Mouse (Mus musculus): ENCODE data around the gene Eomes. TPM values are rescaled to one million over a fixed set of nuclear protein-coding genes. Genes with fewer than 3 reads are reported as not detected.

The Eomes gene
- polyA plus RNA-seq, 1 experiment = not detected

DNA sequence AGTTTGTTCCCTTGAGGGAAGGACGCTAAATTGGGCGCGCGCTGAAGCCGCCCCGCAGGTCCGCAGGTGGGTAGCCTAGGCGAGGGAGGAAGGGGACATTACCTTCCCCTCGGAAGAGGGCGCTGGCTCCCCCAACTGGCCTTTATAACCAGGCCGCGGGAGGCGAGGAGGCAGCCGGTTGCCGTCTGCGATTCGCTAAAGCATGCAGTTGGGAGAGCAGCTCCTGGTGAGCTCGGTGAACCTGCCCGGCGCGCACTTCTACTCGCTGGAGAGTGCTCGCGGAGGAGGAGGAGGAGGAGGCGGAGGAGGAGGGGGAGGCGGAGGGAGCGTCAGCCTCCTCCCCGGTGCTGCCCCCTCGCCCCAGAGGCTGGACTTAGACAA is 436 bp downstream of the Eomes start:
- H3K4me3 ChIP-seq (ENCODE audit: low read depth, low read length) = peak overlapping the region; percentile 55
- H3K27me3 ChIP-seq (ENCODE audit: control insufficient read depth, insufficient read depth, low read length) = peaks cover 63% of the 10 kb centered on the region
- no peak overlapping the region for H3K27ac ChIP-seq (ENCODE audit: insufficient read depth, low read depth, low read length)
- WGBS = 0% methylated on average over 24 of the region's 29 CpGs
- TF ChIP-seq CTCF (IDR thresholded peaks at IDR 0.05; ENCODE audit: extremely low read depth, insufficient read length, insufficient replicate concordance, low read depth, low read length) (no peak), POLR2A (IDR thresholded peaks at IDR 0.05; ENCODE audit: low read depth, low read length) (no peak)
- no peaks in the 10 kb centered on the region for H3K36me3 ChIP-seq (ENCODE audit: control insufficient read depth, insufficient read depth, low read length)
- H3K4me1 ChIP-seq (ENCODE audit: control insufficient read depth, insufficient read depth, insufficient read length, low read length) = peaks cover 10% of the 10 kb centered on the region

DNA sequence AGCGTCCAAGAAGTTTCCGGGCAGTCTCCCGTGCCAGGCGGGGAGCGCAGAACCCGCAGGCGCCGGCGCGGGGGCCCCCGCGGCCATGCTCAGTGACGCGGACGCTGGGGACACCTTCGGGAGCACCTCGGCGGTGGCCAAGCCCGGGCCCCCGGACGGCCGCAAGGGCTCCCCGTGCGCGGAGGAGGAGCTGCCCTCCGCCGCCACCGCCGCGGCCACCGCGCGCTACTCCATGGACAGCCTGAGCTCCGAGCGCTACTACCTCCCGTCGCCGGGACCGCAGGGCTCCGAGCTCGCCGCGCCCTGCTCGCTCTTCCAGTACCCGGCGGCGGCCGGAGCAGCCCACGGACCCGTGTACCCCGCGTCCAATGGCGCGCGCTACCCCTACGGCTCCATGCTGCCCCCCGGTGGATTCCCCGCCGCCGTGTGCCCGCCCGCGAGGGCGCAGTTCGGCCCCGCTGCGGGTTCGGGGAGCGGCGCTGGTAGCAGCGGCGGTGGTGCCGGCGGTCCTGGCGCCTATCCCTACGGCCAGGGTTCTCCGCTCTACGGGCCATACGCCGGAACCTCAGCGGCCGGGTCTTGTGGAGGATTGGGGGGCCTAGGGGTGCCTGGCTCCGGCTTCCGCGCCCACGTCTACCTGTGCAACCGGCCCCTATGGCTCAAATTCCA is 961 bp downstream of the Eomes start:
- 1% methylated on average over 86 of the region's 87 CpGs for WGBS
- no peaks in the 10 kb centered on the region for H3K36me3 ChIP-seq (ENCODE audit: control insufficient read depth, insufficient read depth, low read length)
- H3K27ac ChIP-seq (ENCODE audit: insufficient read depth, low read depth, low read length) = no peak overlapping the region
- peaks cover 63% of the 10 kb centered on the region for H3K27me3 ChIP-seq (ENCODE audit: control insufficient read depth, insufficient read depth, low read length)
- peaks cover 10% of the 10 kb centered on the region for H3K4me1 ChIP-seq (ENCODE audit: control insufficient read depth, insufficient read depth, insufficient read length, low read length)
- H3K4me3 ChIP-seq (ENCODE audit: low read depth, low read length) = peak overlapping the region; percentile 55
- TF ChIP-seq CTCF (IDR thresholded peaks at IDR 0.05; ENCODE audit: extremely low read depth, insufficient read length, insufficient replicate concordance, low read depth, low read length) = no peak
- TF ChIP-seq POLR2A (IDR thresholded peaks at IDR 0.05; ENCODE audit: low read depth, low read length) = no peak

DNA sequence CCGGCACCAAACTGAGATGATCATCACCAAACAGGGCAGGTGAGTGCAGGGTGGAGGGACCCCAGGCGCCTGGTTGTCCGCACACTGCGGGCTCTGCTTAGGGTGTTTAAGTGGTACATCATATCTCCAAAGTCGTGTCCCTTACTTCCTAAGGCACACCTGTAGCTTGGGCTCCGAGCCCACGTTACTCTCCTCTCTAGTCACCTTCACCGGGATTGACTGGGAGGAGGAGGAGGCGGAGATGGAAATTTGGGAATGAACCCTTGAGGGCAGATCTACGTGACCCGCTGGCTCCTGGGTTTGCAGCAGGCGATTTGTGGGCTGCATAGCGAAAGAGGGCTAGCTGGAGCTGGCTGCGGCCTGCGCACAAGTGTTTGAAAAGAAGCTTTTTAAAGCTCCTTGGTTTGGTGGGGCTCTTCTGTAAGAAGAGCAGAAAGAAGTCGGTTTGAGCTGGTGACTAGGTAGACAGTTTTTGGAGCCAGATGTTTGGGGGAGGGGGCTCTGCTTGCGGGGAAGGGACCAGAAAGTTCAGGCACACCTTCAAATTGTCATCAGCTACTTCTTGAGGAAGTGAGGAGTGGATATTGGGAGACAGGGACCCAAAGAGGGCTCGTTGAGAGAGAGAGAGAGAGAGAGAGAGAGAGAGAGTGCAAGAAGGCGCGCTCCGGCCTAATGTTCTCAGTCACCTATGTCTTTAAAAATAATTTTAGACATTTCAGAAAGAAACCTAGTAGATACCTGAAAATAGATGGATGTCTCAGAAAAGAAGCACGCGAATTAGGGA is 1.7 kb downstream of the Eomes start:
- WGBS = 25% methylated on average over 23 of the region's 23 CpGs
- H3K4me3 ChIP-seq (ENCODE audit: low read depth, low read length) = no peak overlapping the region
- H3K27ac ChIP-seq (ENCODE audit: insufficient read depth, low read depth, low read length) = no peak overlapping the region

DNA sequence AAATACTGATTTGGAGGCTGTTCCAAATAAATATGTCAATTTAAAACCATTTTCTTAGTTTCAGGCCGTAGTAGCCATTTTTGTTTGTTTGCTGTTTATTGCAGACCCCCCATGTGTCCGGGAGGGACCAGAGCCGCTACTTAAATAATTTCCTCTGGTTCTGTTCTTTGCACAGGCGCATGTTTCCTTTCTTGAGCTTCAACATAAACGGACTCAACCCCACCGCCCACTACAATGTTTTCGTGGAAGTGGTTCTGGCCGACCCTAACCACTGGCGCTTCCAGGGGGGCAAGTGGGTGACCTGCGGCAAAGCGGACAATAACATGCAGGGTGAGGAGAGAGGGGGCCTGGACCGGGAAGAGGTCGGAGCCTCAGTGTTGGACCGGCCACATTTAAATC is 2.3 kb downstream of the Eomes start:
- H3K27me3 ChIP-seq (ENCODE audit: control insufficient read depth, insufficient read depth, low read length) = peaks cover 58% of the 10 kb centered on the region
- TF ChIP-seq CTCF (IDR thresholded peaks at IDR 0.05; ENCODE audit: extremely low read depth, insufficient read length, insufficient replicate concordance, low read depth, low read length) (no peak), POLR2A (IDR thresholded peaks at IDR 0.05; ENCODE audit: low read depth, low read length) (no peak)
- no peaks in the 10 kb centered on the region for H3K36me3 ChIP-seq (ENCODE audit: control insufficient read depth, insufficient read depth, low read length)
- H3K4me3 ChIP-seq (ENCODE audit: low read depth, low read length) = no peak overlapping the region
- WGBS = 23% methylated on average over 14 of the region's 14 CpGs
- peaks cover 10% of the 10 kb centered on the region for H3K4me1 ChIP-seq (ENCODE audit: control insufficient read depth, insufficient read depth, insufficient read length, low read length)
- no peak overlapping the region for H3K27ac ChIP-seq (ENCODE audit: insufficient read depth, low read depth, low read length)

More for the DNA sequence above, 1.7 kb downstream of the Eomes start:
- H3K36me3 ChIP-seq (ENCODE audit: control insufficient read depth, insufficient read depth, low read length) = no peaks in the 10 kb centered on the region
- TF ChIP-seq CTCF (IDR thresholded peaks at IDR 0.05; ENCODE audit: extremely low read depth, insufficient read length, insufficient replicate concordance, low read depth, low read length) = no peak
- no peak for TF ChIP-seq POLR2A (IDR thresholded peaks at IDR 0.05; ENCODE audit: low read depth, low read length)
- H3K27me3 ChIP-seq (ENCODE audit: control insufficient read depth, insufficient read depth, low read length) = peaks cover 63% of the 10 kb centered on the region
- peaks cover 10% of the 10 kb centered on the region for H3K4me1 ChIP-seq (ENCODE audit: control insufficient read depth, insufficient read depth, insufficient read length, low read length)

DNA sequence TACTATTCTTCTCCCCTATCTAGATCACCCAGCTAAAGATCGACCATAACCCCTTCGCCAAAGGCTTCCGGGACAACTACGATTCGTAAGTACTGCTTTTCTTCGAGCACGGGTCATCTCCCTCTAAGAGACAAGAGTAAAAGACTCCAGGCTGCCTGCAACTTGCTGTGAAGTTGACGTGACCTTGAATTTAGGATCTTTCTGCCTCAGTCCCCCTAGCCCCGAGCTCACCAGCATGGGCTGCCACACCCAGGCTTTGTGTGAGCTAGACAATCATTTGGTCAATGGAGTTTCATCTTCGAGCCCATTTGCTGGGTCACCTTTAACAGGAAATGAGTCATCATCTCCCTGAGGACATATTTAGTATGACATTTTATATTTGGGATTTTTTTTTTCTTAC is 4.2 kb downstream of the Eomes start:
- TF ChIP-seq POLR2A (IDR thresholded peaks at IDR 0.05; ENCODE audit: low read depth, low read length) (no peak), CTCF (IDR thresholded peaks at IDR 0.05; ENCODE audit: extremely low read depth, insufficient read length, insufficient replicate concordance, low read depth, low read length) (no peak)
- Histone ChIP-seq H3K27ac (ENCODE audit: insufficient read depth, low read depth, low read length) (no peak overlapping the region), H3K4me1 (ENCODE audit: control insufficient read depth, insufficient read depth, insufficient read length, low read length) (peaks cover 10% of the 10 kb centered on the region), H3K4me3 (ENCODE audit: low read depth, low read length) (no peak overlapping the region), H3K27me3 (ENCODE audit: control insufficient read depth, insufficient read depth, low read length) (peaks cover 59% of the 10 kb centered on the region), H3K36me3 (ENCODE audit: control insufficient read depth, insufficient read depth, low read length) (no peaks in the 10 kb centered on the region)
- 69% methylated on average over 10 of the region's 10 CpGs for WGBS

DNA sequence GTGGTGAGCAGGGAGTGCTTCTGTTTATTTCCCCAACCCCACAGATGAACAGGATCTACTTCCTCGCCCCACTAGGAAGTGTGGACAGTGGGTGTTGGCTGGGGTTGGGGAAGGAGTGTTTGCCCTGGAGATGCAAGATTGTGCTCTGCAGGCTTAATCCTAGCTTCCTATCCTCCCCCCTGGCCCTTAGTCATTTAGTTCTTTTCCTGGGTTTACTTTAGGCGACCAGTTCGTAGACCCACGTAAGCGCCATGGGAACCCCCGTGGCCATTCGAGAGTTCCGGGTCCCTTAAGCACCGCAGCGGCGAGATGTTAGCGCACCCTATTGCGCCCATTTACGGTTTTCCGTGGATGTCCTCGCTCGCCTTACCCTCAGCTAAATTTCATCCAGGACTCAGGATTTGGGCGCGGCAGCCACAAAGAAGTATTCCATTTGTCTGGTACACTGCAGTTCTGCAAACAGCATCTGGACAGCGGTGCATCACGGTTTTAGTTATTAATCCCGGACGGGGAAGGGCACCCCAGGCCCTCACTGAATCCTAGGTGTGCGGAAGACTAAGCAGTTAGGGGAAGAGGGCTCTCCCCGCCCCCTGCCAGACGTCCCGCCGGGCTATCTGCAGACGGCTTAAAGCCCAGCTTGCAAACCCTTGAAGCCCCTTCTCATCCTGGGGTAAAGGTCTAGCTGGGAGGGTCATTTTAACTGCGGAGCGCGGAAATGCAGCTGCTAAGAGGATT is 8.5 kb downstream of the Eomes start:
- Histone ChIP-seq H3K27ac (ENCODE audit: insufficient read depth, low read depth, low read length) (no peak overlapping the region), H3K4me1 (ENCODE audit: control insufficient read depth, insufficient read depth, insufficient read length, low read length) (peaks cover 2% of the 10 kb centered on the region), H3K27me3 (ENCODE audit: control insufficient read depth, insufficient read depth, low read length) (peaks cover 32% of the 10 kb centered on the region), H3K4me3 (ENCODE audit: low read depth, low read length) (no peak overlapping the region), H3K36me3 (ENCODE audit: control insufficient read depth, insufficient read depth, low read length) (no peaks in the 10 kb centered on the region)
- 10% methylated on average over 32 of the region's 32 CpGs for WGBS
- TF ChIP-seq CTCF (IDR thresholded peaks at IDR 0.05; ENCODE audit: extremely low read depth, insufficient read length, insufficient replicate concordance, low read depth, low read length) = no peak
- TF ChIP-seq POLR2A (IDR thresholded peaks at IDR 0.05; ENCODE audit: low read depth, low read length) = no peak

DNA sequence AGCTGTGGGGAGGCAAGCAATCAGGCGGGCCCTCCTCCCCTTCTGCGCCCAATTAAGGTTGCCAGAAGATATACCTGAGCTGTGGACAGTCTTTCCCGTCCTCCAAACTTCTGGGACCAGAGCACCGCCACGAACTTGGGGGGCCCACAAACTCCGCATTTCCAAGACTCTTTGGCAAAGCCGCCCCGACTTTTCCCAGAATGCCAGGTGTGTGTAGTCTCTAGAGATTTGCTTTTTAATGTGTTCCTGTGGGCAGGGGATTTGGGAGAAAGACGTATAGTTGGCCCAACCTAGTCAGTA is 9.0 kb downstream of the Eomes start:
- H3K36me3 ChIP-seq (ENCODE audit: control insufficient read depth, insufficient read depth, low read length) = no peaks in the 10 kb centered on the region
- 8% methylated on average over 9 of the region's 9 CpGs for WGBS
- H3K27me3 ChIP-seq (ENCODE audit: control insufficient read depth, insufficient read depth, low read length) = peaks cover 30% of the 10 kb centered on the region
- H3K4me1 ChIP-seq (ENCODE audit: control insufficient read depth, insufficient read depth, insufficient read length, low read length) = peaks cover 2% of the 10 kb centered on the region
- no peak for TF ChIP-seq CTCF (IDR thresholded peaks at IDR 0.05; ENCODE audit: extremely low read depth, insufficient read length, insufficient replicate concordance, low read depth, low read length)
- TF ChIP-seq POLR2A (IDR thresholded peaks at IDR 0.05; ENCODE audit: low read depth, low read length) = no peak
- H3K27ac ChIP-seq (ENCODE audit: insufficient read depth, low read depth, low read length) = no peak overlapping the region
- no peak overlapping the region for H3K4me3 ChIP-seq (ENCODE audit: low read depth, low read length)
